Mouse (Mus musculus) cerebral cortex, adult 2 months (tissue): ENCODE measurements around the gene Pprc1.

Source experiments
- WGBS: fragments of 180-500 bp; shearing (Covaris S2); methylation state at CpG from one replicate; pipeline ENCODE4 v1.1.7; 2018; 5-methylcytosine and 5-hydroxymethylcytosine counted together

Gene Pprc1

DNA sequence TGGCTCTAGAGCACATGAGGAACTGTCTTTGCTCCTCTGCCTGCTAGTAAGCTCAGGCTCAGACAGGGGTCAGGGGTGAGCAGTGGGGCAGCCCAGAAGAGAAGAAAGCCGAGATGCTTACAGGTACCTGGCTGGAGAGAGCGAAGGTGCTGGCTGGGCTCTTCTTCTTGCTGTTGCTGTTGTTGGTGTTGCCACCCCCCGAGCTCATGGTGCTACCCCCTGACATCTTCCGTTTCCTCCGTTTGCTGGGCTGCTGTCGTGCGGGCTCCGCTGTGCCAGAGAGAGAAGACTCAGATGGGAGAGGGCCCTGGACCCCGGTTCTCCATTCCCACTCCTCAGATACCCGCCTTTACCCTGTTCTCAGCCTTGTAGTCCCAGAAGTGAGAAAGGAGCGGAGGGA, 10.8 kb upstream of the Pprc1 start:
- 96% methylated on average over 11 of the region's 11 CpGs for WGBS

DNA sequence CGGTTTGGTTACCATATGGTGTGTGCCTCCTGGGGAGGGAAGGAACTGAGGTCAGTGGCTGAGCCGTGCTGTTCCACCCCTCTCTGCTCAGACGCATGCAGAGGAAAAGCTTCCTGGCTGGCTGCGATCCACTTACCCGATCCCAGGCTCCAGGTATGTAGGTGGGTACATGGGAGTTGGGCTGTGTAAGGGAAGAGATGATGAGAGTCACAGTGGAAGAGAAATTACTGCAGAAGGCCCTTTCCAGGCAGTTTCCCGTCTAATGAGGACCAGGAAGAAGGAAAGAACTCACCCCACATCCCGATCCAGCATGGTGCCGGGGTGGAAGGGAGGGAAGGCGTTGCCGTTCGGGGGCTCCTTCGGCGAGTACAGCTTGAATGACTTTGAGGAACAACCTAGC, 8.7 kb upstream of the Pprc1 start:
- 69% methylated on average over 13 of the region's 13 CpGs for WGBS

DNA sequence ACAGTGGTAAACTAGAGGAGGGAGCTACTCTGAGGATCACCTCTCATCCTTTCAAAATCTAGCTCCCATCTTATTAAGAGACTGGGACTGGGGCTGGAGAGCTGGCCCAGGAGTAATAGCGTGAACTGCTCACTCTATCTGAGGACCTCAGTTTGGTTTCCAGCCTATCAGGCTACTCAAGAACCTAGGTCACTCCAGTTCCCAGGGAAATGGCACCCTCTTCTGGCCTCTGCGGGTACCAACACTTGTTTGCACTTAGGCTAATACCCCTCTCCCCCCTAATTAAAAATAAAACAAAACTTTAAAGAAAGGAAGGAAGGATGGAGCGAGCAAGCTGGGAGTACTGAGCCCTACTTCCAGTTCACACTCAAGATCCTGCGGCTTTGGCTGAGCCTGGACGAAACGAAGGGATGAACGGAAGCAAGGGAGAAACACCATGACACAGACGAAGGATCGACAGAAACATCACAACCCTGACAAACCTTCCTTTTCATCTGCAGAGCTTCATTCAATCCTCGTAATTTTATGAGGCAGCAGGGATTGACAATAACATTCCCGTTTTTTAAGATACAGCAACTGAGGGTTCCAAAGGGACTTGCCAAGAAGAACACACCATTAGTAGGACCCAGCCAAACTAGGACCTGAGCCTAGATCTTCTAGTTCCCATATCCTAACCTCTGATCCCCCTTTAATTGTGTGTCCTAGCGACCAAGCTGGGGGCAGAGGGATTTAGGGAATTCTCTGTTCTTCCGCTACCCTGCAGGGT, 8.0 kb upstream of the Pprc1 start:
- WGBS = 61% methylated on average over 13 of the region's 13 CpGs

DNA sequence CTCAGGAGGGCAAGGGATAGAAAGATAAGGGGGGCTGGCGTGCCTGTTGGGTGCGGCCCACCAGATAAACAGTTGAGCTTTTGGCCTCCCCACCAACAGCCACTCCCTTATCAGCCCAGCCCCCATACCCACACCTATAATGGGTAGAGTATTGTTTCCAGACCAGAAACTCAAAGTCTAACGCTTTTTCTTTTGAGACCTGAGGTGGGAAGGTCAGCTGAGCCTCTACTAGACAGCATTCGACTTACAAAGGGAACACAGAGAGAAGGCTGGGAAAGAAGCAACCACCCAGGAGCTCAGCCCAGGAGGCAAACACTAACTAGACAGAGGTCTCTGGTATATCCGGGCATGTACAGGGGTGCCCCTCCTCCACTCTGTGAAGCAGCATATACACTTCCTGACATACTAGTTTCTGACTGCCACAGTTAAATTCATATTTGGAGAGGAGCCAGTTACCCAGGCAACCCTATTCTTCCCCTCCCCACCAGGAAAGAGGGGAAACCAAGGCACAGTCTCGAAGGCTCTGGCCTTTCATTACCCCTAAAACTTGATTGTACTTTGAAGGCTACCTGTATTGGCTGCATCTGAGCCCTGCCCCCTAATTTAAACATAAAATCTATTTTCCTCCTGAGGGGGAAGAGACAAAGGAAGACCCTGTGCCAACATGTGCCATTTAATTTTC, 7.3 kb upstream of the Pprc1 start:
- WGBS = 32% methylated on average over 6 of the region's 6 CpGs

DNA sequence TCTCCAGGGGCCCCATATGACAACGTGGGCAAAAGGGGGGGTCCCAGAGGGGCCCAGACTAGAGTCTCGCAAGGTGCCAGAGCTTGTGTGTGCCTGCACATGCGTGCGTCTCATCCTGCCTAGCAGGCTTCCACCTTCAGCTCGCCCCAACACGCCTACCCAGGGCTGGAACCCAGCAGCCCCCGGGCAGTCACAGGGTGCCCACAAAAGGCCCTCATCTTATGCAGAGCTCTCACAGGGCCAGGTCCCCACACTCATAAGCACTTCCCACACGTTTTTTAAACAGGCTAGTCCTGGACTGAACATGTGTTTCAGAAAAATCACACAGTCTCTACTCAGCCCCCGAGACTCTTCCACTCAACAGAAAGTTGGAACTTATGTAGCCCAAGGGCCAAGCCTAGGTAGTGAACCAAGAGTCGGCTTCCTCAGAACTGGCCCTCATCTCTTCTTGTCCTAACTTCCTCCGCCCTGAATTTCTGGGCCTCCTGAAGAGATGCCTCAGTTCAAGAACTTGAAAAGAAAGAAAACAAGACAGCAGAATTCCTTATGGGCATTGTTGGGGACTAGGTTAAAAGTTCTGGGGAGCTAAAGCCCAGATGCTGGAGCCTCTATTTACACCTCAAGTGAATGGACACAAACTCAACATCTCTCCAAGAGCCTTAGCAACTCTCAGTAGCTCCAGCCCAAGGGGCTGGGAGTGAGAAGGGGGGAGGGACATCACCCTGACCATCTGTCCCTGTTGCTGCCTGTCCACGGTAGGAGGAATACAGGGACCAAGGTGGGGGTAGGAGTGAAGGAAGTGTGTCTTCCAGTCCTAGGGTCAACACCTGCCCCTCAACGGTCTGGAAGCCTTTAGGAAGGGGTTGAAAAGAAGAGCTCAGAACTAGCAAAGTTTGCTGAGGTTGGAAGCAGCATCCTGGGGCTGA, 6.5 kb upstream of the Pprc1 start:
- 13% methylated on average over 13 of the region's 13 CpGs for WGBS

DNA sequence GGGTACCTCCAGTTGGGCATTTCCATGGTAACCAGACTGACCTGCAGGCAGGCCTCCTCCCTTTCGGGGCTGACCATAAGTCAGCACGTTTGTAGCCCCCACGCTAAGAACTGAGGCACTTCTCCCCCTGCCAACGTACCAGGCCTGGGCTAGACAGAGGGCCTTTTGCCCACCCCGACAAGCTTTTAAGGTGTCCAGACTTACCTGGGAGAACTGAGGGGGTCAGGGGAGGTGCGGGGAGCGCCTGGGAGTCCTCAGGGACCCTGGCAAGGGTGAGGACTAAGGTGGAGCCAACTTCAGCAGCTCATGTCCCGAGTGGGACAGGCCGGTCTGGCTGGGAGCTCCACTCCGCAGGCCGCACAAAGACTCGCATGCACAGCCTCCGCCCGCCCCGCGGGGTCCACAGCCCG, 5.8 kb upstream of the Pprc1 start:
- WGBS = 2% methylated on average over 17 of the region's 17 CpGs

DNA sequence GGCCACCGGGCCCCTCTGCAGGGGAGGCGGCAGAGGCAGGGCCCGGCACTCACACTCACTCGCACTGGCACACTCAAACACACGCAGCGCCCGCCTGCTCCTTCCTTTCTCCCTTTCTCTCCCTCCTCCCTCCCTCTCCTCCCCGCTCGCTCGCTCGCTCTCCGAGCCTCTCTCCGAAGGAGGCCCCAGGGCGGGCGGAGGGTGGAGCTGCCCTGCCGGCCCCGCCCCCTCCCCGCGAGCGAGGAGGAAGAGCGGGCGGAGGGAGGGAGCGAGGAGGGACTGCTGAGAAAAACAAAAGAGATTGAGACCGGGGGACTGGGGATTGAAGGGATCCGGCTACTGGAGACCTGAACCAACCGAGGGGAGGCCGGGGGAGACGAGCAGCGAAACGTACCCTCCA, 5.2 kb upstream of the Pprc1 start:
- 2% methylated on average over 27 of the region's 30 CpGs for WGBS

DNA sequence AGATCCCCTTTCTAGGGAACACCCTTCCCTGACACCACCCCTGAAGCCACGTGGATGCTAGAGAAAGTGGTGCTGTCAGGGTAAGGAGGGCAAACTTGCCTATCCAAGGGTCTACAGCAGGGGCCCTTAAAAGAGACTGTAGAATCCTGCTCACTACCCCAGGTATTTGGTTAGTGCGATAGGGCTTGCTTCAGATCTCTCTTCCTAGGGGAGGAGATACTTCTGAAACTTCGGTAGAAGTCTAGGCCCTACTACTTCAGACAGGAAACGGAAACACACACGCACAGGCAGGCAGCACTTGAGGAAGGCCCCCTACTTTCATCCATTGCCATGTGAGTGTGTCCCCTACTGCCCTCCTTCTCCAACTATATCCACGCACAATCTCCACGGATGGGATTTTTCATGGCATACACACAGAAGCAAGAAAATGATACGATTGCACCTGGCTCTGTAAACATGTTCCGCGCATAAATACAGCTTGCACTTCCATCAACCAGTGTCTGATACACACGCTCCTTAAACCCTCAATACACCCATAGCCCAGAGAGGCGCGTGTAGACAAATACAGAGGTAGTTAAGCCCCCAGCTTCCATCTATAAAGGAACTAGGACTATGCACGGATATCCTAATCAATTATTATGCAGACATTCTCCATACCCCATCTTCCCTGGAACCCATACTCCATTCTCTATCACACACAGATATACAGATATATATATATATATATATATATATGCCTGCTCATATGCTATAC, 4.4 kb upstream of the Pprc1 start:
- WGBS = 30% methylated on average over 14 of the region's 14 CpGs

DNA sequence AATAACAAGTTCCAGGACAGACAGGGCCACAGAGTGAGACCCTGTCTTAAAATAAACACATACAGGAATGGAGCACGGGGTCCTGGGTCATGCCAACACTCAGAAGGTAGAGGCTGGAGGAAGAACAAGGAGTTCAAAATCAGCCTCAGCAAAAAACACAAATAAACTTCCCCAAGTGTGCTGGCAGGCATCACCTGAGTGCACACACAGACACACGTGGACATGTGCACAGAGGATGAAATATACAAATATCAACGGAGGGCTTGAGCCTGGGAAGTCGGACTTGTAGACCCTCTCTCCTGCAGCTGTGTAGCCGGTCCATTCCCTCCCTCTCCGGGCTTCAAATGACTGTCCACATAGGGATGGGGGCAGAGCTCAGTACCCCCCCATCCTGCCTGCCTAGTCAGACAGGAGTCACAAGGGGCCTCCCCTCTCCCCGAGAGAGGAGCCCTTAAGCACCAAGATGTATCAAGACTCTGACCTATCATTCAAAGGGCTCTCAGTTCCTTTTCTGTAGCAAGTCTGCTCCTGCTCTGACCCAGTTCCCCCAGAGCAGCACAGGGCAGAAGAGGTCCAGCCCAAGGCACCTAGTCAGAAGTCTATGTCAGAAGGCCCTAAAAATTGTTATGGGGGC, 3.3 kb upstream of the Pprc1 start:
- 11% methylated on average over 7 of the region's 7 CpGs for WGBS

DNA sequence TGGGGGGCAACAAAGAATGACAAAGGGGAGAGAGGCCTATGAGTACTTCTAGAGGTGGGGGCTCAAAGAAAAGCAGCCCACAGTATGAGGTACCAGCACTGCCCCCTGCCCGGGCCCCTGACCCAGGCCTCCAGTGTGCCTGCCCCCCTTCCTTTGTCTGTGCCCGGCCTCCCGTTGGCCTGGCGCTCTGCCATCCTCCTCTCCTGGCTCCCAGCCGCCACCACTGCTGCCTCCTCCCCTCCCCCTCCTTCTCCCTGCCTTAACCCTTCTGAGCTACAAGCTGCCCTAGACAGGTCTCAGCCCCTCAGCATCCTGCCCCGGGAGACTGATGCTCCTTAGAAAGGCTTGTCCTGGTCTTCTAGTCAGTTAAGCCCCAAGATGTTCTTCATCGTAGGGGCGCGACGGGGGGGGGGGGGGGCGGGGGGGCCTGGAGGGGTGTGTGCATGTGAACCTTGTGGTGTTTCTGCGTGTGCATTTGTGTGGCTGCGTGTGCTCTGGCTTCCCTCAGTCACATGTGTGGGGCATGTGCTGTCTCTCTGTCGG, 2.7 kb upstream of the Pprc1 start:
- under 1% methylated on average over 12 of the region's 14 CpGs for WGBS

DNA sequence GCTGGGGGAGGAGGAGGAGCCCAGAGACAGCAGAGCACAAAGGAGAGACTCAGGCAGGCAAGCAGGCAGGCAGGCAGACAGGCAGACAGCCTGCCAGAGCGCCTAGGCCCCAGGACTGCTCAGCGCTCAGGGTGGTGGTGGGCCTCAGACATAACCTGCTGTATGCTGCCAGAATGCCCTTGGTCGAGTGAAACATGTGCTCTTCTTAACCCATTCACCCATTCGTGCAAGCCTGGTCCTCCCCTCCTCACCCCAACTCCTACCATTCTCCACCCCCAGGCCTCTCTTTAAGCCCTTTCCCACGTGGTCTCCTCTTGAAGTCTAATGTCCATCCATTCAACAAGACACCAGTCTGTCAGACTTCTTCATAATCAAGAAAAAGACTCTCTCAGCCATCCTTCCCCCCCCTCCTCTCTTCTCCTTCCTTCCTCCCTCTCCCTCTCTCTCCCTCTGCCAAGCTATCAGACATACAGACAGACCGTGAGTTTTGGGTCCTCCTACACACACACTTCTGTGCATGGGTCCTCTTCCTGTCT, 2.1 kb upstream of the Pprc1 start:
- 4% methylated on average over 6 of the region's 6 CpGs for WGBS

DNA sequence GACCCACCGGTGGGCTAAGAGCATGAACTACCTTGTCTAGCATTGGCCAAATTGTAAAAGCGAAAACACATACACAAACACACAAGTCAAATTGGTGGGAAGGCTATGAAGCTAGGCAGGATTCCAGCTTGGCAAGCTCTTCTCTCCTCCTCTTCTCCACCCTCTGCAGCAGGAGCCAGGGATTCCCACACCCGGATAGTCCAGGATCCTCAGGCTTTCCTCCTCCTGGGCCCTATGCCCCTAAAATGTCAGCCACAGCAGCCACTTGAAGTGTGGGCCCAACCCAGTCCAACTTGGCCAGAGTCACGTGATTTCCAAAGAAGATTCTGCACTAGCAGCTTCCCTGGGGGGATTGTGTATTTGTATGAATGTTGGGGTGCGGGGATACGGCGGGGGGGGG, 1.3 kb upstream of the Pprc1 start:
- WGBS = 15% methylated on average over 7 of the region's 7 CpGs

DNA sequence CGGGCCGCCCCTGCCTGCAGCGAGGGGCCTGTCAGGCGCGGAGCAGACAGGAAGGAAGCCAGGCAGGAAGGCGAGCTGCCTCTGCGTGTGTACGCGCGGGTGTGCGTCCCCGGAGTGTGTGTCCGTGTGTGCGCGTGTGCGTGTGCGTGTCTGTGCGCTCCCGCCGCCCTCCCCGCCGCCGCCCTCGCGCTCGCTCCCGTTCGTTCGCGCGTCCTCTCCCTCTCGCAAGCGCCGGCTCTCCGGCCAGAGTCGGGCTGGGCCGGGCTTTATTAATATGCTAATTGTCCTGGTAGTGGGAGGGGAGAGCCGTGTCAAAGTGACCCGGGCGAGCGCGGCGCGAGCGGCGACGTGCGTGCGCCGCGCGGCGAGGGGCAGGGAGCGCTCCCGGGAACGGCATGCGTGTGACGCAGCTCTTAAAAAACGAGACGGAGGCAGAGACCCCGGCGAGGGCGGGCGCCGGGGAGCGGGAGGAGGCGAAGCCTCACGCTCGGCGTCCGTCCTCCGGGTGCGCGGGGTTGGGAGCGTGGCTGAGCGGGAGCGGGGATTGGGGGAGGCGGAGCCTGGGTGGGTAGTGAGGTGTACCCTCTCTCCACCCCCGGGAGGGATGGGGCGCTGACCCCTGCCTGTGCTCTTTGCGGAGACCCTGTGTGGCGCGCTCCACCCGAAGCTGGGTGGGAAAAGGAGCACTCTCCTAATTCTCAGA, 458 bp downstream of the Pprc1 start, which contains the start of gene Ldb1:
TSS of gene Ldb1 (minus strand) at position 222 of the 703 bp plus-strand sequence.
- under 1% methylated on average over 84 of the region's 84 CpGs for WGBS

DNA sequence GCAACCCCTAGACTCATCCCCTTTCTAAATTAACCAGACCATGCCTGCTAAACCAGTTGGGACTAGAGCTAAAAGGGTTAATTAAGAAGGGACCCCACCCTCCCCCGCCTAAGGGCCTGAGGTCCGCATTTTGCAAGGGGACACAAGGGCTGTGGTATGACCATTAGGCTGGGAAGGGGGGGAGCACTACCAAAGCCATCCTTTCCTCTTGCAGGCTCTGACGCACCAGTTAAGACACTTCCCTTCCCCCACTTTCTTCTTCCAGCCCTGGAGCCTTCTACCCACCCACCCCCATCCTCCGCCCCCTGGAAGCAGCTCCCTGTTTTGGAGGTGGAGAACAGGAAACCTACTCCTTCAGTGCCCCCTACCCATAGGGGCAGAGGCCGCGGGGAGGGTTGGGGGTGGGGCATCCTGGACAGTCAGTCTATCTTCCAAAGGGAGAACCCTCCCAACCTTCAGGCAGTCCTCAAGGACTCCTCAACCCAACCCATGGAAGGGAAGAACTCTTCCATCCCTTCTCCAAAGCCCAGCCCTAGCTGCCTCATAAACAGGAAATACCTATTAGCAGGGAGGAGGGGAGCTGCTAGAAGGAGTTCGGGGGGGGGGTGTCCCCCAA, 1.1 kb downstream of the Pprc1 start:
- 2% methylated on average over 7 of the region's 7 CpGs for WGBS

DNA sequence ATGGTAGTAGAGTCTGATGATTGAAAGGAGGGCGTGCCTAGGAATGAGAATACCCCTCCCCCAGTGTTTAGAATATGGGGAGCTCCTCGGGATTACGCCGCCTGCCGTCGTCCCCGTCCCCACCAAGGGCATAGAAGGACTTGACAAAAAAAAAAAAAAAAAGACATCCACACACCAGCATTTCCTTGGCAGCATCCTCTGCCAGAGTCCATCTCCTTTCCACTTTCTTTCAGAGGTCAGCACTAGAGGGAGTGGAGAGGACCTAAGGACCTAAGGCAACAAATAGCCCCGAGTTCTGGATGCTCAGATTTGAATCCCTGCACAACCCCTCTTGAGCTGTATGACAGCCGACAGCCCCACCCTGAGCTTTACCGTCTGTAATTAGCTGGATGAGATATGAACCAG, 1.9 kb downstream of the Pprc1 start:
- 9% methylated on average over 10 of the region's 10 CpGs for WGBS

DNA sequence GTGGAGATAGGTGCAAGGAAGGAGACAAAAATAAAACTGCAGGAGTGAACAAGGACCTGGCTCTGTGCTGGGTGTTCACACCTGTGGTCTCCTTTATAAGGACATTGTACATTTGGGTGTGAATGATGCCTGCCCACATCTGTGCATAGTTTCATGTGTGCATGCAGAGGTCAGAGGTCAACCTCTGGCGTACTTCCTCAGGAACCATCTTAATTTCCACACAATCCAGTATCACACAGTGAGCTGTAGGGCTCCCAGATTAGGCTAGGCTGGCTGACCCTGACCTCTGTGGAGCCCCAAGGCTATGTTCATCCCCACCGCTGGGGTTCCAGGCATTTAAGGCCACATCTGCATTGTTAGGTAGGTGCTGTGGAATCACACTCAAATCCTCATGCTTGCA, 2.7 kb downstream of the Pprc1 start:
- WGBS = 80% methylated on average over 2 of the region's 2 CpGs

DNA sequence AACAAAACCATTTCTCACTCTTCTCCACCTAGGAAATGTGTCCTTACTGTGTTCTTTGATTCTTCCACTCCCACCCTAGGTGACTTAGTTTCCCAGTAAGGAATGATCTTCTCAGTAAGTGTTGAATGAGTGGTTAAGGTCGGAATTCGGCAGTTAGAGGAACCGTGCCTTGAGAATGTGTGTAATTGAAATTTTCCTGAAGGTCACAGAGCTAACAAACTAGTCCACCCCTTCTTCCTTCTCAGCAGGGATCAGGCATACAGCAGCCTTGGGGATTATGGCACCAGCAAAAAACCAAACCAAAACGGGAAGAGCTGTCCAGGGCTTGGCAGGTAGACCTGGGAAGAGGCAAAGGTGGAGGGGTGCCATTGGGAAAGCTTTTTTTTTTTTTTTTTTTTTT, 4.4 kb downstream of the Pprc1 start:
- 76% methylated on average over 4 of the region's 4 CpGs for WGBS

DNA sequence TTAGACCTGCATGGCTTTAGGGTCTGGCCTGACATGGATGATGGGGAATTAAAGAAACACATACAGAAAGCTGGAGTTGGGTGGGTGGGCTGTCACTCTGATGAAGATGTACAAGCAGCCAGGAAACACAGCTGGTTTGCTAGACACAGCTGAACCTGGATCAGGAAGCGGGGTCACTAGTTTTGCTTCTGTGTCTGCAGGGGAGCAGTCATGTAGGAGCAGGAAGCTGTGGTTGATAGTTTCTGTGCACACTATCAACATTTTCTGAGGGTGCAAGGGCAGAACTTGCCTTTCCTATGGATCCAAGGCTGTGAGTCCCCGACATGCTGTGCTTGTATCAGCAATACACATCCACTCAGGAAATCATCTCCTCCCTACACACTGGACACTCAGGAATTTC, 5.8 kb downstream of the Pprc1 start:
- 82% methylated on average over 2 of the region's 2 CpGs for WGBS

DNA sequence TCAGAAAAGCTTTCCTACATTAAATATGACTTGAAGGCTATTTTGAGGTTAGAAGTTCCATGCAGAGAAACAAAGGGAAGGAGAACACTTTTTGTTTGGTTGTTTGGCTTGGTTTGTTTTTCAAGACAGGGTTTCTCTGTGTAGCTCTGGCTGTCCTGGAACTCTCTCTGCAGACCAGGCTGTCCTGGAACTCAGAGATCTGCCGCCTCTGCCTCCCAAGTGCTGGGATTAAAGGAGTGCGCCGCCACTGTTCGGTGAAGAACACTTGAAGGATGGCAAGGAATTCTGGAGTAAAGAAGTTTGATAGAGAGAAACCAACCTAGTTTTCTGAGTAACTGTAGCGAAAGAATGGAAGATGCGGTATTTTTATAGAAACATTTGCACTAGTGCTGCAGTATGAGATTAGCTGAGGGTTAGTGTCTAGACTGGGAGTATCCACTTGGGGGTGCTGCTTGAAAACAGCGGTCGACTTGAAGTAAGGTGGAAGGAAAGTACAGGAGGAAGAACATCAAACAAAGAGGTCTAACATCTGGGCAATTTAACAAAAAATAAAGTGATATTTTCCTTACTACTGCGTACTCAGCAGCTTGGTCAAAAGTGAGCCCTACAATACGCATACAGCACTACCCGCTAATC, 11.2 kb downstream of the Pprc1 start:
- WGBS = 0% methylated on average over 11 of the region's 11 CpGs
